Mouse (Mus musculus) liver, adult 2 months (tissue): ENCODE measurements around the gene Aldoart2. TPM values are rescaled to one million over a fixed set of nuclear protein-coding genes. Genes with fewer than 3 reads are reported as not detected.
"Not testable (repeated sequence)": the region's sequence is repeated elsewhere in the genome, so short reads cannot be mapped to it uniquely, and the experiment has no call there.

Experiments
- DNase-seq: peaks from one replicate; pipeline ENCODE4 v3.0.0-alpha.2; 2011; ENCODE audit warnings: low read depth, low spot score; ENCODE audit errors: extremely low read depth
- H3K27ac ChIP-seq: fragments of 200-500 bp; replicated peaks from 2 replicates; pipeline ENCODE4 v1.5.1; 2012; ENCODE audit warnings: low read depth, mild to moderate bottlenecking, control low read depth, inconsistent platforms, low read length; ENCODE audit not compliant: insufficient read depth
- H3K27me3 ChIP-seq: fragments of 200-500 bp; 2 replicates; pipeline ENCODE4 v1.6.1; 2012; ENCODE audit warnings: mild to moderate bottlenecking, moderate library complexity, low read length, inconsistent platforms; ENCODE audit not compliant: control insufficient read depth, insufficient read depth
- H3K36me3 ChIP-seq: fragments of 200-500 bp; 2 replicates; pipeline ENCODE4 v1.6.1; 2012; ENCODE audit warnings: low read length, inconsistent platforms; ENCODE audit not compliant: control insufficient read depth, insufficient read depth
- H3K4me1 ChIP-seq: fragments of 200-500 bp; 2 replicates; pipeline ENCODE4 v1.6.1; 2011; ENCODE audit warnings: low read length; ENCODE audit not compliant: control insufficient read depth, insufficient read depth
- H3K4me3 ChIP-seq: fragments of 200-500 bp; 2 replicates; pipeline ENCODE4 v1.5.1; 2011; ENCODE audit warnings: low read depth, mild to moderate bottlenecking, control low read depth, low read length, moderate library complexity; ENCODE audit not compliant: insufficient read depth
- H3K79me2 ChIP-seq: fragments of 200-500 bp; 2 replicates; pipeline ENCODE4 v1.6.1; 2012; ENCODE audit warnings: inconsistent platforms, mild to moderate bottlenecking, low read length, moderate library complexity; ENCODE audit not compliant: control insufficient read depth, insufficient read depth
- H3K9ac ChIP-seq: fragments of 200-500 bp; 2 replicates; pipeline ENCODE4 v1.6.1; 2012; ENCODE audit warnings: low read depth, mild to moderate bottlenecking, control low read depth, inconsistent platforms, low read length
- CTCF ChIP-seq: fragments of 200-500 bp; IDR thresholded peaks from 2 replicates; pipeline ENCODE4 v1.5.1; 2011; ENCODE audit warnings: low read depth, low read length, control low read depth
- POLR2A ChIP-seq: fragments of 200-500 bp; IDR thresholded peaks from 2 replicates; pipeline ENCODE4 v1.6.1; 2011; ENCODE audit warnings: low read length, control low read depth; ENCODE audit not compliant: insufficient read depth; ENCODE audit errors: extremely low read depth
- WGBS: fragments of 180-500 bp; shearing (Covaris S2); methylation state at CpG from one replicate; pipeline ENCODE4 v1.1.7; 2018; 5-methylcytosine and 5-hydroxymethylcytosine counted together
- polyA plus RNA-seq: library from polyadenylated mRNA; depleted of rRNA; stranded (reverse); fragments of >200 nt; gene quantifications from 2 replicates; pipeline ENCODE4 v1.2.3, GENCODE M21; 2012
- total RNA-seq: library from RNA; depleted of rRNA; stranded (reverse); fragments of >200 nt; gene quantifications from 2 replicates; pipeline ENCODE4 v1.2.3, GENCODE M21; 2014

Gene Aldoart2
- total and polyA plus RNA-seq, 2 experiments: not detected

DNA sequence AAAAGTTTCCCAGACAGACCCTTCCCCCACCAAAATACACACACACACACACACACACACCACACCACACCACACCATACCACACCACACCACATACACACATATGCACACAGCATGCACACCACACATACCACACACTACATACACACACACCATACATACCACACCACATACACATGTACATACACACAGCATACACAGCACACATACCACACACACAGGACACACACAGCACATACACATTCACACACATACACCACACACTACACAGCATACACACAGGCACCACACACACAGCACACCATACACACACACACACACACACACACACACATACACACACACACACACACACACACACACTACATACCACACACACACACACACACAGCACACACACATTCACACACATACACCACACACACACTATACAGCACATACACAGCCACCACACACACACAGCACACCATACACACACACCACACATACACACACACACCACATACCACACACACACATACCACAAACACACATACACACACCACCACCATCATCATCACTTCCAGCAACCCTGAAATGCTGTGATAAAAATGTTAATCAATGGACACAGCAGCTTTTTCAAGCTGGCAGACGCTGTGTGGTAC, 26.6 kb upstream of the Aldoart2 start:
- Histone ChIP-seq H3K4me3 (no peak overlapping the region), H3K9ac (no peak overlapping the region), H3K27me3 (peaks cover 4% of the 10 kb centered on the region; the same call in 1 of the 2 replicates), H3K4me1 (no peaks in the 10 kb centered on the region), H3K27ac (no peak overlapping the region), H3K79me2 (no peaks in the 10 kb centered on the region), H3K36me3 (no peaks in the 10 kb centered on the region)
- no peak for TF ChIP-seq CTCF
- TF ChIP-seq POLR2A: no peak
- peak; percentile 0 for DNase-seq
- WGBS: 83% methylated on average over 1 of the region's 1 CpGs

- no peaks in the 10 kb centered on the region for H3K4me1 ChIP-seq
- no peak for DNase-seq
- TF ChIP-seq CTCF: no peak
- no peak for TF ChIP-seq POLR2A
- no peak overlapping the region for H3K4me3 ChIP-seq
- H3K79me2 ChIP-seq: no peaks in the 10 kb centered on the region
- H3K36me3 ChIP-seq: no peaks in the 10 kb centered on the region
- whole genome bisulfite sequencing: 68% methylated on average over 8 of the region's 8 CpGs
- H3K27me3 ChIP-seq: peaks cover 4% of the 10 kb centered on the region; the same call in 1 of the 2 replicates
- no peak overlapping the region for H3K9ac ChIP-seq
- H3K27ac ChIP-seq: no peak overlapping the region
Observed at GRCm38 (mm10) chr12:55539157-55539556, 25.9 kb upstream of the Aldoart2 start.

GRCm38 (mm10) chr12:55554901-55555300, 10.1 kb upstream of the Aldoart2 start:
- not testable (repeated sequence) for H3K4me1 ChIP-seq, H3K27ac ChIP-seq, H3K9ac ChIP-seq, H3K27me3 ChIP-seq, DNase-seq, H3K79me2 ChIP-seq, H3K4me3 ChIP-seq, H3K36me3 ChIP-seq
- WGBS: 76% methylated on average over 6 of the region's 6 CpGs

- TF ChIP-seq CTCF: no peak
- no peak for TF ChIP-seq POLR2A
- Histone ChIP-seq H3K36me3 (no peaks in the 10 kb centered on the region), H3K27ac (no peak overlapping the region), H3K4me3 (no peak overlapping the region), H3K27me3 (no peaks in the 10 kb centered on the region), H3K79me2 (no peaks in the 10 kb centered on the region), H3K9ac (no peak overlapping the region), H3K4me1 (no peaks in the 10 kb centered on the region)
- WGBS: 87% methylated on average over 6 of the region's 6 CpGs
- DNase-seq: no peak
Observed at GRCm38 (mm10) chr12:55557866-55558265, 7.2 kb upstream of the Aldoart2 start.

- H3K9ac ChIP-seq: no peak overlapping the region
- H3K27me3 ChIP-seq: no peaks in the 10 kb centered on the region
- 90% methylated on average over 12 of the region's 12 CpGs for WGBS
- H3K36me3 ChIP-seq: no peaks in the 10 kb centered on the region
- H3K79me2 ChIP-seq: no peaks in the 10 kb centered on the region
- H3K4me1 ChIP-seq: no peaks in the 10 kb centered on the region
- H3K27ac ChIP-seq: no peak overlapping the region
- no peak overlapping the region for H3K4me3 ChIP-seq
- no peak for DNase-seq
- no peak for TF ChIP-seq CTCF
- no peak for TF ChIP-seq POLR2A
Observed at GRCm38 (mm10) chr12:55559184-55559855, 5.7 kb upstream of the Aldoart2 start.
